Mouse (Mus musculus): Measurements from ENCODE around the gene AI597479.

AI597479 gene

DNA sequence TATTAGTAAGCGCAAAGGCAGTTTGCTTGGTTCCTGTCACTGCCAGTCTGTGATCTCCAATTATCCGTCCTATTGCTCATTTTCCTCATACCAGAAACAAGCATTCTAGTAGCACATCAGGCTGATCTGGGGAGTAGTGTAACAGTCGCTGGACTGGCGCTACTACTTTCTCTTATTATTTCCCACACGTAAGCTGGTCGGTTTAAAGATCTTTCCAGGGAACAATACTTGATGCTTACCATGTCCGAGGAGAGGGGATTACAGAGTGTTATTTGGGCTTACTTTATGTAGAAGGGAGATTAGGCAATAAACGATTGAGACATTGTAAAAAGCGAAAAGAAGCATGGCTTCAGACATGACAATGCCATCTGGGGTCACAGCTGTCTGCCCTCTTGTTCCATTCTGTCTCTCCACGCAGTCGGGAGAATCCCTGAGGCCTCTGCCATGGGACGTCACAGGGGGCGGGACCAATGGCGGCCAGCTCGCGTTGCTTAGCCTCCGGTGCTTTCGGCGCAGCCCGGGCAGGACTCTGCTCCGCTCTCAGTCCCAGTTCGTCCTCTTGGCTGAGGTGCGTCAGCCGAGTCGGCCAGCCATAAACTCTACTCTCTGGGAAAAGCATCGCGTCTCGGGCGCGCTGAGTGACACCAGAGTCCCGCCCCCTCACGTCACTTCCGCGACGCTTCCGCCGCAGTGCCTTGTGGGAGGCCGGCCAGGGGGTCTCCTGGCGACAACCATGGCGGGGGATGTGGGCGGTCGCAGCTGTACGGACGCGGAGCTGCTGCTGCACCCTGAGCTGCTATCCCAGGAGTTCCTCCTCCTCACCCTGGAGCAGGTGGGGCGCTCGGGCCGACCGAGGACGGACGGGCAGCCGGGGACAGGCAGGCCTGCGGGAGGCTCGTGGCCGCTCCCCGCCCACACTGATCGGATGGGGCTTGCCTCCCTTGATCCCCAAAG, at the start of gene AI597479, which contains the start of gene Tgfbrap1:
Gene AI597479 (plus strand): TSS at position 680 of the 954 bp plus-strand sequence.
Gene Tgfbrap1 (minus strand): TSS at position 607 of the 954 bp plus-strand sequence.
- DNase-seq, result peak; percentile 90

DNA sequence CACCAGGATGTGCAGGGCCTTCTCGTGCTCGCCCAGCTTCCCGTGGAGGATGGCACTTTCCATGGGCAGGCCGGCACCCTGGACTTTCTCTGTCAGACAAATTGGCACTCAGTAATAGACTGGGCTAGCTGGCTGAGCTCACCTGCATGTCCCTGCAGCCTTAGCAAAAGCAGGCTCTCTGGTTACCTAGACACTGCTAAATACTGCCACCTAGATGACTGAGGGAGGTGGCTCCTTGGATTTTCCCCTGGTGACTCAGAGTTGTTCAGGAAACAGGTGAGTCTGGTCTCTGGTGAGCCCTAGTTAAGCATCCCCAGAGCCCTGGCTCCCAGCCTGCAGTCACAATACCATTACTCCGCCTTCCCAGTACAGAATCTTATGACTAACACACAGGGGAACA, 46.6 kb upstream of the AI597479 start:
- DNase-seq, result no peak

DNA sequence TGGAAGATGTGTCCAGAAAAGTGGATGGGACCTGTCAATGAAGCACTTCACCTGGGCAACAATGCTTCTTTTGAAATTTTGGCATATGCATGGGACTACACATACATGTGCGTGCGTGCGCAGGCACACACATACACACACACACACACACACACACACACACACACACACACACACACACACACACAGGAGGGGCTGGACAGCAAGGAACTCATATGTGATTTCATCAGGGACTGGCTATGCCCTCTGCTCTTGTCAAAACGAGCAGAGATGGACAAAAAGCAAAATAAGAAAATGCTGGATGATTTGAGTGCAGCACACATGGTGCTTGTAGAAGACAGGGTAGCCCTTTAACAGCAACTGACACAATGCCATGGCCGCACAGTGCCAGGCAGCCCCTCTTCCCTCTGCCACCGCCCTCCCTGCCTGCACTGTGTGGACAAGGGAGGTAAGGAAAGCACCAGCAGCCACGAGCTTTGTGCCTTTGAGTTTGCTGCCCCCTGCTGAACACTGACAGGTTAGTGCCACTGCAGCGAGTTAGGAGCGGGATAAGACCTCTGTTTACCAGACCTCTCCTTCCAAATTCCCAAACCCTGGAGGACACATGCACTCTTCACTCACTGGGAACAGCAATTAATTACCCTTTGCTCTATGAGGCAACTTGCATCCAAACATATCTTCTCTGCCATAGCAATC, 32.7 kb upstream of the AI597479 start:
- peak; percentile 17 for DNase-seq

DNA sequence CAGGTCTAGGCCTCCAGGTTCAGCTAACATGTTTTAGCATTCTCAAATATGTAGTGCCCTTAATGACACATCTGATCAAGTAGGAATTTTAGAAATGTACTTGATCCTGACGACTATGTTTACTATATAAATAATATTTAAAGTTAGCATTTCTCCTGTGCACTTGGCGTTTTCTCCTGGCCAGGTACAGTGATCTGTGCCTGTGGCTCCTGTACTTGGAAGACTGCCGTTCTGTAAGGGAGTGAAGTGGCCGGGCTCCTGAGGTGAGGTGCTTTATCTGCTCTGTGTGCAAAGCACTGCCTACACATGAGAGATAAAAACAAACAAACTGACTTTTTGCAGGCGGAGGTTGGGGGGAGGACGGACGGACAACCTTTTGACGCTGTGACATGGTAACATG, 31.9 kb upstream of the AI597479 start:
- DNase-seq, result no peak

DNA sequence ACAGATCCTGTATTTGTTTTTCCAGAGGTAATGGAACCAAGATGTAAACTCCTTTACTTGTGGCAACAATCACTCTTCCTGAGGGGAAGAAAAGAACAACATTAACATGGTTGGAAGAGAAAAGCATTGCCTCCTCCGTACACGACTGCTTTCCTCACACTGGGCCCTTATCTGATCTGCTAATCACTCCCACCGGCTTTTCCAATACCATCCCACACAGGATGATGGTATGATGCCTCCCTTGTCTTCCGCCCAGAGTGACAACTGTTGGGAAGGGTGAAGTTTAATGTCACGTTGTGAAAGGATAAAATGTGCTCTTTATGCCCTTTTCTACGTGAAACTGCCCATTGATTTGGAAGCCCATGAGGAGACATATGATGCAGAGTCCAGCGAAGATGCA, 31.0 kb upstream of the AI597479 start:
- no peak for DNase-seq

DNA sequence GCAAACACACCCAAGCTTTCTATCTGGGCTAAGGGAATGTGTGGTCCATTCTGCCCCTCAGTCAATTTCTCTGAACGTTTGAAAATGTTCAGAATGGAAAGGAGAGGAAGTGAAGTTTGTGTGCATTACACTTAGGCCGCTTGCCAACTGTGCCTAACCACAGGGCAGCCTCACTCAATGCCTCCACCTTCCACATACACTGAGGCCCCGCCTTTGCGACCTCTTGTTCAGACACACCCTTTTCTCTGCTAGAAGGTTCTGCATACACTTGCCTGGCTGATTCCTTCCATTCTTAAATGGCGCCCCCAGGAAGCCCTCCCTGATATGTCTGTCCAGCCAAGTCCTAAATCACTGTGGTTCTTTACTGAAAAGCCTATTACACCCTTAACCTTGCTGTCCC, 27.8 kb upstream of the AI597479 start:
- DNase-seq, result no peak

DNA sequence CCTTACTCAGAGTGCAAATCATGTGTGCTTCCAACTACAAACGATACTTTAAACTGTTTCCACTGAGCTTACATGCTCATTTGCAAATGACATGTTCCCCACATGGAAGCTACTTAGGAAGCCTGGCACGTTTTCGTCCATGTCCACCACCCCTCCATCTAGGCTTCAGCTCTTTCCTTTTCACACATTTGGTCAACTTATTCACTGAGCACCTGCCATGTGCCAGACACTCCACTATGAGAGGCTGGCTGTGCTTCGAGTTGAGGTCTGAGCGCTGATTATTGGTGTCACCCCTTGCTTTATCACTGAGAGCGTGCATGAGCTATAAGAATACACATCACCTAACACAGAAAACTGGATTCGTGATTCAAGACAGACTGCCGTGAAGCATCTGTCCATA, 26.5 kb upstream of the AI597479 start:
- DNase-seq, result no peak

DNA sequence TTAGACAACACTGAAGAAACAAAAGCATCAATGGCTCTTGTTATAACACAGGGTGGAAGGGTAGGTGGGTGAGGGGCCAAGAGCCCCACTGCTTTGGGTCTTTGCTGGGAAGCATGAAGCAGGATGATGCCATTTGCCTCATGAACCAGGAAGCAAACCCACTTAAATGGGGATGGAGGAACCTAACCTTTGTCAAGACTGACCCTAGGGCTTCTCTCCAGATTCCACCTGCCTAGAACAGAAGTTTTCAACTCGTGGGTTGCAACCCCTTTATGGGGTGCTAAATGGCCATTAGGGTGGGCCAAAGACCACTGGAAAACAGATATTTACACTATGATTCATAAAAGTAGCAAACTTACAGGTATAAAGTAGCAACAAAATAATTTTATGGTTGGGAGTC, 25.9 kb upstream of the AI597479 start:
- DNase-seq, result no peak

DNA sequence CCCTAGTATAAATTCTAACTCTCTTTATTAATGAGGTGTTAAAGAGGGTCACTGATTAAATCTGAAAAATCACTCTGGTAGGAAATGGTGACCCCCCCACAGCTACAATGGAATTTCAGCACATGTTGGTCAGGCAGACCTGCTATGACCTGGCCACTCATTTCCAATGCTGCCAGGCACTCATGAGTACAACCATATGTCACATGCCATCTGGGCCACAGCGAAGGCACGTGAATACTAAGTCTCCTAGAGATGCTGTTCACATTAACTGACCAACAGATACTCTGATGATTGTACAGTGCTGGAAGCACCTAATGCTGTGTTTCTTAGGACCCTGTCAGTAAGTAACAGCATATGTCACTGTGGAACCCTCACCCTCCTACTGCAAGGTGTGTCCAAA, 23.7 kb upstream of the AI597479 start:
- DNase-seq, result no peak

DNA sequence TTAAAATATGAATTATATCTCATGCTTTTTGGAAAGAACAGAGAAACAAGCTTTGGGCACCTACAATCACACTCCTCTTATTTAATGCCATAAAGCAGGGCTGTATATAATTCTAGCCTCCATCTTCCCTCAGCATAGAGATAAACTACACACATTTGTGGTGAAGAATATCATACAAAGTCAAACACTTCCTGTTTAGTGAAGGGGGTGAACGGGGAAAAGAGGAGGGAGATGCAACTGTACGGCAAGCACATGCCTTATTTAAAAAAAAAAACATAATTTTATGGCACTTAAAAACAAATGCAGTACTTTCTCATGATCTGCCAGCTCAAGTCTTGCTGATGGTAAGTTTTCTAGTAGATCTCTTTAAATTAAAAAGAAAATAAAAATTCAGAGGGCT, 20.4 kb upstream of the AI597479 start:
- no peak for DNase-seq

DNA sequence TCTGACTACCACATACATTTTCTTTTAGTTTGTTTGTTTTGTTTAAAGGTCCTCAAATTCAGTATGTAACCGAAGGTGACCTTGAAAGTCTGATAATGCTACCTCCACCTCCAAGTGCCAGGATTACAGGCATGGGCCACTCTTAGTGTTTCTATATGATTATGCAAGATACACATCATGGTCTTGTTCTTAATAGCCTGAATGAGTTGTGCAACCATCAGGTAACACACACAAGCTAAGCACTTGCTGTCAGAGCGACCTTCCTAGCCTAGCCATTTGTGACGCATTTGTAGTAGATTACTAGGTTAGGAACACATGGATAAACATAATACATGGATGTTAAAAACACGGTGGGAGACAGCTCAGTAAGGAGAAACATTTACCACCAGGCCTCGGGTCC, 15.6 kb upstream of the AI597479 start:
- no peak for DNase-seq

DNA sequence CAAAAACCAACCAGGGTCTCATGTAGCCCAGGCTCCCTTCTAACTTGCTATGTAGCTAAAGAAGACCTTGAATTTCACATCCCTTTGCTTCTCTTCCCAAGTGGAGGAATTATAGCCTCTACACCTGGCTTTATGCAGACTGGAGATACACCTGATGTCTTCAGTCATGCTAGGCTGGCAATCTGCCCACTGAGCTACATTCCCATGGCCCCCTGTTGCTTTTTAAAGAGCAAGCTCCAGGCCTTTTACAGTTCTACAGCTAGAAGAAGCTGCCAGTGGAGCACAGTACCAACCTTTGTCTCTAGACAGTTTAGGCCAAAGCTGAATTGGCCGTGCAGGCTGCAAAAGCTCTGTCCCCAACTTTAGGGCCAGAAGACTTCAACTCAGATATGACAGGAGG, 8.1 kb upstream of the AI597479 start:
- no peak for DNase-seq

DNA sequence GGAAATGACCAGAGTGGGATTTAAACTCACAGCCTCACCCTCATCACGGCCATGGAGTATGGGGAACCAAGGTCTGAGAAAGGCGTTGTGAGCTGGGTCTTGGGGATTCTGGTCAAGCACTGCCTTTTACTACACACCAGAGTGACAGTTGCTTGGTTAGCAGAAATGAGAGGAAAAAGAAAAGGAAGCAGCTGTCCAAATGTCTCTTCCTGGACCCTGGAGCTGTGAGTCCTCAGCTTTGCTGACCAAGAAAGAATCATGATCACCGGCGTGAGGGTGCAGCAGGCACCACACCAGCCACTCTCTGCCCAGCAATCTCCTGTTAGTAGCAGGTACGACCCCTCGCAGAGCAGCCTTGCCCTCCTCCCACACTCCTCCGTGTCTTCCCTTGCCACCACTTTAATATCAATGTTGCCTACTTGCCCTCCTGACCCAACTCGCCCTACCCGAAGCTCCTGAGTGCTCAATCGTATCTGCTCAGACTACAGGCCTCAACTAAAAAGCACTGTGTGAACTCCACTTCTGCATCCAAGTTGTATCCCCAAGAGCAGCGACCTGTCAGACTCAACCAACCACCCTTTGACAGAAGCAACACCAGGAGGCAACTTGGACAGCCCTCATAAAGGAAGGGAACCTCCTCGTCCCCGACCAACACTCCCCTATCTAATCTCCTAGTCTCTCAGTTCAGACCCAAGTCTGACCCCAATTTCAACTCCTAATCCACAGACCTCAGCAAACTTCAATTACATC, 7.0 kb upstream of the AI597479 start:
- DNase-seq, result no peak

DNA sequence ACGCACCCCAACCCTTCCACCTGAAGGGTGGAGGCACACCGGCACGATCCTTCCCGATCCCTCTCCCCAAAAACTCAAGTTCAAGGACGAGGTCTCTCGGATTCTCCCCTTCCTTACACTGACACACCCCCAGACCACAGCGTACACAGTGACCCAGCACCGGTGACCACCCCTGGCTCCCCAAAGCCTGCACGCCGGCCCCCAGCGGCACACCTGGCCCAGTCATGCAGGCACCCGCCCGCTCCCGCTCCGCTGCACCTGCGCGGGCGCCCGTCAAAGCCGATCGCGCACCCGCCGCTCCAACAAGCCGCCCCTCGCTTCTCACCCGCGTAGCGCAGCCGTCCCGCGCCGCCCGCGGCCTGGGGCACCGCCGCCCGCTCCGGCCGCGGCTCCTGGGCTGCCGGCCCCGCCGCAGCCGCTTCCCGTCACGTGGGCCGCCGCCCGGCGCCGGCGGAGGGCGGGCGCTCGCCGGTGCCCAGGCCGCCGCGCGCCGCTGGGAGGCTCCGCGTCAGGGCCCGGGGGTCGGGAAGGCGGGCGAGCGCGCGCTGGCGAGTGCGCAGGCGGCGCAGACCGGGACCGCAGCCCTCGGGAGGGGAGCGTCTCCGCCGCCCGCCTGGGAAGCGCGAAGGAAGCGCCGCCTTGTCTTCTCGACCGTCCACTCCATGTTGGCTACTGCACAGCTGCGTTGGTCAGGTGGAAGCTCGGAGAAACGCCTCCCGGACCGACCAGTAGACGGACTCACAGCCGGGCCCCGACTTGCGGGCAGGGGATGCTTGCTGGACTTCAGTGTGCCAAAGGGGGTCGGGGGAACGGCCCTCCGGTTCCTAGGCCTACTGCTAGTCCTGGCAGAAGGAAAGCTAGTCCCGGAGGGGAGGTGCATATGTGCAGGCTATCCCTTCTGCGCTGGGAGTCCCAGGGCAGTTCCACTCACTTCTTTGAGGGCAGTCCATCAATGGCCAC, 6.2 kb upstream of the AI597479 start:
- peak; percentile 77 for DNase-seq

DNA sequence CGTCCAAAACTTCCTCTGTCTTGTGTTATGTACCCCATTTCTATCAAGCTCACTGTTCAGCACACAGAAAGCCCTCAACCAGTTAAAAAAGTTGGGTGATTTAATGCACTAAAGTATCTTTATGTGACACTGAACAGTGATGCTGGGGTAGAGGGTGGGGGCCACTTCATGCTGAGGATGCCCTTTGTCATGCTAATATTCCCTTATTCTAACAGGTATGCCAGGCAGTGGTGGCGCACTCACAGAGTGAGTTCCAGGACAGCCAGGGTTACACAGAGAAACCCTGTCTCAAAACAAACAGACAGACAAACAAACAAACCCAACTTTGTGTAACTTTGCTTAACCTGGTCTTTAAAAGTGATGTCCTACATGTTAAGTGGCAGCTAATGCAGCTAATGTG, 4.3 kb upstream of the AI597479 start:
- no peak for DNase-seq

DNA sequence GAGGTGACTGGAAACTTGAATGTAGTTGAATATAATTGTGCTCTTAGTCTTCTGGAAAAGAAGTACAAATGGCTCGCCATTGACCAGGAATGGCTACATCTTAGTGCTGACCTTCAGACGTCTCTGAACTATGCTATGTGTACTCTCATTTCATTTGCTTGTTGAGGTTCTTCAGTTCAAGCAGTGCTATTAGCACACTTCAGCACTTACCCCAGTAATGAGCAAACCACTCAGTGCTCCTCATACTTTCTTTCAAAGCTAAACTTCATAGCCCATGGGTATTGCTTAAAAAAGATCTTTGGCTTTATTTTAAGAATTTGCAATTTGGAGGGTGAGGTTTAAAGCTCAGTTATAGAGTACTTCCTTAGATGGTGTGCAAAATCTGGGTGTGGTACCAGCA, 10.2 kb downstream of the AI597479 start:
- no peak for DNase-seq

DNA sequence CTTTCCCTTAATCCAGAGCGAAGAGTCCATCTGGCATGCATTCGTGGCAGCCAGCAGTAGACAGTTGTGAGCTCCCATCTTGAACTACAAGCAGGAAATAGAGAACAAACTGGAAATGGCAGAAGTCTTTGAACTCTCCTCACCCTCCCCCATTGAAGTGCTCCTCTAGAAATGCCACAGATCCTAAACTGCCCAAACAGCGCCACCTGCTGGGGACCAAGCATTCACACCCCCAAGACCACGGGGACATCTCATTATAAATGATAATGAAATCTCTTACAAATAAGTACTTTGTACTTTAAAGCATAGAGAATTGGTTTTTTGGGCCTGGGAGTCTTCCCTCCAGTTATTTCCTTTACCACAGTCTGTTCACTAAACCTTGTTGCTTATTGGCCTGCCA, 12.0 kb downstream of the AI597479 start:
- no peak for DNase-seq

DNA sequence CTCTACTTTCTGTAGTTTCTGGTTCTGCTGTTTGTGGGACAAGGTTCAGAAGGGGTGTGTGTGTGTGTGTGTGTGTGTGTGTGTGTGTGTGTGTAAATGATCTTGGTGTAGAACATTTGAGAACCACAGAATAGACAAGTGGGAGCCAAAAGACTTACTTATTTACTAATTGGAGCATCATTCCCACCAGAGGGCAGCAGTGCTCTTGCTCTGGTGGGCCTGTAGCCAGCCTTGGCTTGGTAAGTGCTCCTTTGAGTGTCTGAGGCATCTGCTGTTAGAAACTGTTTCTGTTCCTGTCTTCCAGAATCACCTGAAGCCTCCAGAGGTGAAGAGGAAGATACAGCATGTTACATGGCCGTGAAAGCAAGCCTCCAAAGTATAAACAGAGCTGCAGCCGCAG, 14.4 kb downstream of the AI597479 start:
- DNase-seq, result peak; percentile 51

DNA sequence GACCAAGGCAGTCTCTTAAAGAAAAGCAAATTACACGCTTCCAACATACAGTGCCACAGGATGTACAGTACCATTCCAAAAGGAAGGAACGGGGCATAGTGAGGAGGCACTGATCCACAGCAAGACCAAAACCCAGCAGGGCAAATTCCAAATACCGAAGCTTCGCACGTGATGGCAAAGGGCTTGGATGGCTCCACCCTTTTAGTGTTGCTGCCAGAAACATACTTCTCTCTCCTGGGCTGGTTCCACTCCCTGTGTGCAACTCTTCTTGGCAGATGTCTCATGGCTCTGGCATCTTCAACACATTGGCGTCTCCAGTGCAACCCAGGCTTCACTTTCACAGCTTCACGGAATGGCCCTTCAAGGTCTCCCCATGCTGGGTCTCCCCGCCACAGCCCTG, 18.9 kb downstream of the AI597479 start:
- DNase-seq, result peak; percentile 85

DNA sequence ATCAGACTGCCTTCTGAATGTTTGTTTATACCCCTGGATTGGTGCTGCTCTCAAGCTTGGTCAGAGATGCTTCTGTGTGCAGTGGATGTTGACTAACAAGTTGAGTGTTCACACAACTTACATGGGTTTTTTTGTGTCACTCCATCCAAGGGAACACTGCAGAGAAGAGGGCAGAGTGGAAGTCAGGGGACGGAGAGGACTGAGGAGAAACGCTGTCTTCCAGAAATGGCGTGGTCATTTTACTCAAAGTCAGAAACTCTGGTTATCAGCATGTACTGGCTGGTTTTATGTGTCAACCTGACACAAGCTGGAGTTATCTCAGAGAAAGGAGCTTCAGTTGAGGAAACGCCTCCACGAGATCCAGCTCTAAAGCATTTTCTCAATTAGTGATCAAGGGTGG, 22.4 kb downstream of the AI597479 start:
- no peak for DNase-seq

DNA sequence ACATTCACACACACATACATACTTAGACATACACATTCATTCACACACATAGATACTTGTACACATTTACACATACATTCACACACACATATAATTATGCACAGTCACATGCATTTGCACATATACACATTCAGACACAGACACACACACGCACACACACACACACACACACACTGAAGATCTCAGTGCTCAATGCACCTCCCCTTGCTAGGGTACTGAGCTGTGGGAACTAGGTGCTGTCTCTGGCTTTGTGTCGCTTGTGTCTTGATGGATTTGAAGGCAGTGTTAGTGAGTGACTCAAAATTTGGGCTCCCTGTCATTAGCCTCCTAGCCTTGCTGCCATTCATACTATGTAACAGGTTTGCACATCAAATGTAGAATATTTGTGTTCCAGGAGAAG, 24.1 kb downstream of the AI597479 start:
- DNase-seq, result no peak

DNA sequence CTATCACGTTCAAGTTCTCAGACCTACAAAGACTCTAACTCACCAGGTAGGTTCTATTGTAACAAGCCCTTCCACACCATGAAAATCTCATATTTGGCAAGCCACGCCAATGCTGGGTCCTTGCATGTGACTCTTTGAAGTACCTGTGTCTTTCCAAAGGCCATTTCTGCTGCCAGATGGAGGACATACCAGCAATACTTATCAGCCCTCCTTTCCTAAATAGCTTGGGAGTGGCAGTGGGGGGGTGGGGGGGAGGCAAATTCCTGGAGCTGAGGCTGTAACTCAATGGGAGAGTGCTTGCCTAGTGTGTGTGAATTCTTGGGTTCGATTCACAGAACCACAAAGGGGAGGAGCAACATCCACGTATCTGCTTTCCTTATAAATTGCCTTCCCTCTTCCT, 26.2 kb downstream of the AI597479 start:
- DNase-seq, result no peak
